Mouse (Mus musculus) CD8-positive naive resting alpha-beta T cell, adult 2 months (primary cell): ENCODE results near the gene Olfr995.

ENCODE experiments used
- DNase-seq, 2 experiments: peaks; one replicate each; pipeline ENCODE4 v3.0.0; 2022; ENCODE audit warnings: low read depth in 2 of 2, low spot score in 2 of 2

Gene Olfr995

DNA sequence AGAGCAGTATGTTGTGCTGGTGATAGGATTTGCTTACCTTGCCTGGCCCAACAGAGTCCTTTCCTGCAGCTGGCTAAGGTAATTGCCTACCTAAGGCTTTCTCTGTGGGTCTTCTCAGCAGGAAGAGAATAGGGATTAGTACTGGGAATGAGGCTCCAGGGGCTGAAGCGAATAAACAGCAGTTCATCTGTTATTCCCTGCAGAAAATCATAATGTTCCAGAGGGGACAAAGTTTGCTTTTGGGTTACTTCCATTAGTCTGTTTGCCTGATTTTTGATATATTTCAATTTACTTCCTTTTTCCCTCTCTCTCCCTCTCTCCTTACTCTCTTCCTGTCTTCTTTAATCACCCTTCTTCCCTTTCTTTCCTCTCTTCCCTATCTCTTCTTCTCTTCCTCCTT is at the start of gene Olfr995:
Olfr995 (minus strand) TSS at position 101 of the 400 bp plus-strand sequence.
- no peak for DNase-seq

DNA sequence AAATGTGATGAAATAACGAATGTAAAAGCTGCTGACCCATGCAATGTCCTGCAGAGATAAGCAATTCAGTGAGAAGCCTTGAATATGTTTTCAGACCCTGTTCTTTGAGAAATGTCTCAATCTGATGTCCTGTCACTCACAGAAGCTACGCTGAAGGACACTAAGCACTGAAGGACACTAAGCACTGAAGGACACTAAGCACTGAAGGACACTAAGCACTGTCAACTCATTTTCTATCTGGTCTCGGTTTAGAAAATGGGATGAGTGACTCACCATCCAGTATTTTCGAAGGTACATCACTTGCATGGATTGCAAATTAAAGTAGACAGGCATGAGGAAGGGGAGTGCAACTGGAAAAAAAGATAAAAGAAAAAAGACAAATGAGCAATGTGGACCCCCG is 47.0 kb upstream of the Olfr995 start:
- DNase-seq, result no peak

DNA sequence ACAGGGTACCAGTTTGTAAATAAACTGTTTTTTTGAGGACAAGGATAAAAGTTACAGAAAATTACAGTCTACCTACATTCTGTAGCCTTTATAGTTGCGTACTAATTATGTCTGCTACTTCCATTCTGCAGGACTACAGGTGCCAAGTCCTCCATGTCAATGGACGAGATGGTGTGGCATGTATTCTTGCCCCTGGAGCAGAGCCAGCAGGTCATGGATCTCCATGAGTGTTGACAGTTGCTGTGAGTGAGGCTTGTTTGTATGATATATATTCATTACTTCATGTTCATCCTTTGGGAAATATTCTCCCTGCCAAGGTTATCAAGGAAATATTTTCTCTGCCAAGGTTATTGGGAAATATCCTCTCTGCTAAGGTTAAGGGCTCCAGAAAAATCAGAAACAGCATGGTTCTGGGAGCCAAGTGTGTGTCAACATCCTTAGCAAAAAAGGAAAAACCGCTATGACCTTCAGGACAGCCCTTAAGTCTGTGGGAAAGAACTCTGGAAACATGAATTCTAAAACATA is 23.4 kb upstream of the Olfr995 start:
- DNase-seq, result no peak

DNA sequence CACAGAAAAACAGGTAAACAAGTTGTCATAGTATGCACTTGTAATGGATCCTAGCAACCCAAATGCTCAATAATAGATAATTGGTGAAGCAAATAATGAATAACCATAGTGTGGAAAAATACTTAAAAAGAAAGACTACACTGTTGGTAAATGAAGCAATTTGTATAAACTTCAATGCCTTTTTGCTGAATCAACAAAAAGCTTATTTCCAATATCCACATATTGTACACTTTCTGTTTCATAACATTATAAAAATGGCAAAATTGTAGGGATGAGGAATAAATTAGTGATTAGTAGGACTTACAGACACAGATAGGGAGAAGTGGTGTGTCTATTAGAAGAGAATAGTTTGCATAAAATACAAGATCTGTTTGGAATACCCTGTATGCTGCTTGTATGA is 893 bp downstream of the Olfr995 start:
- DNase-seq, result no peak

DNA sequence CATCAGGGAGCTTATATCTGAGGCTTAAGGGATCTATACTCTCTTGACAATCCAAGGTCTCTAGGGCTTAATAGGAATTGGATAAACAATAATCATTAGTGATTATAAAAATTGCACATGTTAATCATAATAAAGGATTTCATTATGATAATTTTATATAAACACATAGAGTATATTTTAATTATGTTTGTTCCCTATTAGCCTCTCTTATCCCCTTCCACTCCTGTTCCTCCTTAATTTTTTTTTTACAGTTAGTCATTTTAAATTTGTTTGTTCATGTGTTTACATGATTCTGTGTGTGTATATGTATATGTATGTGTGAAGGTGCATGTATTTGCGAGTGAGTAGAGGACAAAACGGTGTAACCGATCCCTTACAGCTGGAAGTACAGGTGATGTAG is 7.1 kb downstream of the Olfr995 start, which contains the start of gene Olfr994:
Olfr994 (minus strand) TSS at position 101 of the 400 bp plus-strand sequence.
- DNase-seq, result no peak

DNA sequence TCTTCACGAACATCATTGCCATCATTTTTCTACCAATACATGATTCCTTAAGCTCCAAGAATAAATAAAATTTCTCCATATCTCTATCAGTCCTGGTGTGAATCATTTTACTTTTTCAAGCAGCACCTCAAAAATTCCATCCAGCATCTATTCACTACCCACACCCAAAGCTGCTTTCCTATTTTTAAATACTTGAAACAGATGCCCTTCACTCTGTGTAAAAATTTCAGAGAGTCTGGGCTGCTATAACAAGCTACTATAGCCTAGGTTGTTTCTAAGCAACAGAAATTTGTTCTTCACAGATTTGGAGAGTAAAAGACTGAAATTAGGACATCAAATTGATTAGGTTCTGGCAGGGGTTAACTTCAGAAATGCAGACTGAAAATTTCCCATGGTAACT is 17.5 kb downstream of the Olfr995 start:
- DNase-seq, result no peak

DNA sequence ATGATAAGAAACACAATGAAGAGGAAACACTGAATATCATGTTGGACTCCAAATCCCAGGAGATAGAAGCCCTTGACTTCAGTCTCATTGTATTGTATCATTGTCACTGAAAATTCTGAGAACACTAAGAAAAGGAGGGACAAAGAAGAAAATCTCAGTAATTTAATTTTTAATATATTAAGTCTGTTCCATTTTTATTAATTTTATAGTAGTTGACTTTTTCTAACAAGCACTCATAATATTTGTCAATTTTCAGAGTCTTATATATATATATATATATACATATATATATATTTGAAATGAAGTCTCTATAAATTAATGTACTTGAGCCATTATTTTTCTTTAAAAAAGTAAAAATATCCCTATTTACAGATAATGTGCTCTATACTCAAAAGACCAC is 28.7 kb downstream of the Olfr995 start, which contains the start of gene Olfr993:
Olfr993 (minus strand) TSS at position 101 of the 400 bp plus-strand sequence.
- DNase-seq, result no peak

DNA sequence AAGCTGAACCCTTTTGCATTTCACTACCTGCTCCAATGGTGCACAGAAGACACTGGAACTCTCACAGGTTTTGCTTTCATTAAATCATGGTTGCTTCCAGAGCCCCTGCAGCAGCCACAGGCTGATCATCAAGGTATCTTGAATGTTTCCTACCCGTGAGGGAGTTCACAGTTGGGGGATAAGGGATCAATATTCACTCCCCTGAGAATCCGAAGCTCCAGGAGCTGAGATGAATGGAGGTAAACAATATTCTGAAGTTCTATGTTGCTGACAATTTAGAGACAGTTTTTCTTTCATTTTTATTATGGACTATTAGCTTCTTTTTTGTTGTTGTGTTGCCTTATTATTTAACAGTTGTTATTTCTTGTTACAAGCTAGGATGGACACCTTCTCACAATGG is 34.1 kb downstream of the Olfr995 start, which contains the start of gene Olfr992:
Olfr992 (minus strand) TSS at position 101 of the 400 bp plus-strand sequence.
- DNase-seq, result no peak
